Mouse (Mus musculus): Measurements from ENCODE around the gene Cux2.

DNA sequence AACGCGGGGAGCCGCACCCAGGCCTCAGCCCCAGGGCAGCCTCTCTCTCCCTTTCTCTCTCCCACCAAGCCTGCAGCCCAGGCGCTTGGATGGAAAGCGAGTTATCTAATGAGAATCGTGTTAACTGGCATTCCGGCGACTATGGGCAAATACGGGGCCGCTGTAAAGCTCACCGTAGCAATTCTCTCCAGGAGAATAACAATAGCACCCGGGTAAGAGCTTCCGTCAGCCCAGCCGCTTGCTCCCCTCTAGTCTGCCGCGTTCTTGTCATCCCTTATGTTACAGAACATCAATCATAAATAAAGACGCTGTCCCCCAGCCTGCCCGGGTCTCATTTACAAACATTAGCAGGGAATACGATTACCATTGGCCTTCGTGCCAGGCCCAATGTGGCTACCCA, 1.6 kb downstream of the Cux2 start:
- no peak for TF ChIP-seq SMC3 (IDR thresholded peaks at IDR 0.05; ENCODE audit: low read depth, low read length)
- TF ChIP-seq RCOR1 (IDR thresholded peaks at IDR 0.05; ENCODE audit: low read depth, low read length), result no peak
- no peak for TF ChIP-seq EP300 (IDR thresholded peaks at IDR 0.05; ENCODE audit: low read depth in 1 of 2, low read length in 2 of 2)
- no peak for TF ChIP-seq CTCF (IDR thresholded peaks at IDR 0.05 in 2 of 3, conservative IDR thresholded peaks at IDR 0.05 in 1 of 3; ENCODE audit: control insufficient read depth in 1 of 3, insufficient read depth in 1 of 3, low read depth in 2 of 3, low read length in 3 of 3, poor library complexity in 1 of 3, severe bottlenecking in 1 of 3)
- no peak for TF ChIP-seq JUND (IDR thresholded peaks at IDR 0.05; ENCODE audit: low read depth, low read length)
